Mouse (Mus musculus) liver, adult 2 months (tissue): Measurements from ENCODE around the gene Ankef1. TPM values are rescaled to one million over a fixed set of nuclear protein-coding genes. Genes with fewer than 3 reads are reported as not detected.
A peak's percentile ranks its signal among the peaks of the same experiment; 100 is the strongest.

Experiments
- DNase-seq: peaks from one replicate; pipeline ENCODE4 v3.0.0-alpha.2; 2011; ENCODE audit warnings: low read depth, low spot score; ENCODE audit errors: extremely low read depth
- H3K27ac ChIP-seq: fragments of 200-500 bp; replicated peaks from 2 replicates; pipeline ENCODE4 v1.5.1; 2012; ENCODE audit warnings: low read depth, mild to moderate bottlenecking, control low read depth, inconsistent platforms, low read length; ENCODE audit not compliant: insufficient read depth
- H3K27me3 ChIP-seq: fragments of 200-500 bp; 2 replicates; pipeline ENCODE4 v1.6.1; 2012; ENCODE audit warnings: mild to moderate bottlenecking, moderate library complexity, low read length, inconsistent platforms; ENCODE audit not compliant: control insufficient read depth, insufficient read depth
- H3K36me3 ChIP-seq: fragments of 200-500 bp; 2 replicates; pipeline ENCODE4 v1.6.1; 2012; ENCODE audit warnings: low read length, inconsistent platforms; ENCODE audit not compliant: control insufficient read depth, insufficient read depth
- H3K4me1 ChIP-seq: fragments of 200-500 bp; 2 replicates; pipeline ENCODE4 v1.6.1; 2011; ENCODE audit warnings: low read length; ENCODE audit not compliant: control insufficient read depth, insufficient read depth
- H3K4me3 ChIP-seq: fragments of 200-500 bp; 2 replicates; pipeline ENCODE4 v1.5.1; 2011; ENCODE audit warnings: low read depth, mild to moderate bottlenecking, control low read depth, low read length, moderate library complexity; ENCODE audit not compliant: insufficient read depth
- H3K79me2 ChIP-seq: fragments of 200-500 bp; 2 replicates; pipeline ENCODE4 v1.6.1; 2012; ENCODE audit warnings: inconsistent platforms, mild to moderate bottlenecking, low read length, moderate library complexity; ENCODE audit not compliant: control insufficient read depth, insufficient read depth
- H3K9ac ChIP-seq: fragments of 200-500 bp; 2 replicates; pipeline ENCODE4 v1.6.1; 2012; ENCODE audit warnings: low read depth, mild to moderate bottlenecking, control low read depth, inconsistent platforms, low read length
- CTCF ChIP-seq: fragments of 200-500 bp; IDR thresholded peaks from 2 replicates; pipeline ENCODE4 v1.5.1; 2011; ENCODE audit warnings: low read depth, low read length, control low read depth
- POLR2A ChIP-seq: fragments of 200-500 bp; IDR thresholded peaks from 2 replicates; pipeline ENCODE4 v1.6.1; 2011; ENCODE audit warnings: low read length, control low read depth; ENCODE audit not compliant: insufficient read depth; ENCODE audit errors: extremely low read depth
- WGBS: fragments of 180-500 bp; shearing (Covaris S2); methylation state at CpG from one replicate; pipeline ENCODE4 v1.1.7; 2018; 5-methylcytosine and 5-hydroxymethylcytosine counted together
- polyA plus RNA-seq: library from polyadenylated mRNA; depleted of rRNA; stranded (reverse); fragments of >200 nt; gene quantifications from 2 replicates; pipeline ENCODE4 v1.2.3, GENCODE M21; 2012
- total RNA-seq: library from RNA; depleted of rRNA; stranded (reverse); fragments of >200 nt; gene quantifications from 2 replicates; pipeline ENCODE4 v1.2.3, GENCODE M21; 2014

Ankef1 gene
- total and polyA plus RNA-seq, 2 experiments: 0.09 TPM; not detected in 1

- H3K4me1 ChIP-seq: no peaks in the 10 kb centered on the region
- H3K9ac ChIP-seq: no peak overlapping the region
- TF ChIP-seq CTCF: no peak
- TF ChIP-seq POLR2A: no peak
- no peaks in the 10 kb centered on the region for H3K79me2 ChIP-seq
- WGBS: 95% methylated on average over 5 of the region's 5 CpGs
- H3K36me3 ChIP-seq: no peaks in the 10 kb centered on the region
- no peak overlapping the region for H3K27ac ChIP-seq
- no peak for DNase-seq
- H3K27me3 ChIP-seq: no peaks in the 10 kb centered on the region
- no peak overlapping the region for H3K4me3 ChIP-seq
Observed at GRCm38 (mm10) chr2:136512802-136513201, 11.1 kb downstream of the Ankef1 start.

- 62% methylated on average over 3 of the region's 3 CpGs for WGBS
Observed at GRCm38 (mm10) chr2:136513806-136514205, 12.1 kb downstream of the Ankef1 start.

GRCm38 (mm10) chr2:136515501-136515900, 13.8 kb downstream of the Ankef1 start:
- no peak for TF ChIP-seq CTCF
- TF ChIP-seq POLR2A: no peak
- DNase-seq: no peak
- H3K79me2 ChIP-seq: no peaks in the 10 kb centered on the region
- no peak overlapping the region for H3K9ac ChIP-seq
- no peaks in the 10 kb centered on the region for H3K4me1 ChIP-seq
- H3K27ac ChIP-seq: no peak overlapping the region
- 80% methylated on average over 2 of the region's 2 CpGs for WGBS
- no peaks in the 10 kb centered on the region for H3K36me3 ChIP-seq
- no peak overlapping the region for H3K4me3 ChIP-seq
- no peaks in the 10 kb centered on the region for H3K27me3 ChIP-seq

More at GRCm38 (mm10) chr2:136513806-136514205, 12.1 kb downstream of the Ankef1 start:
- no peak overlapping the region for H3K4me3 ChIP-seq
- no peak for DNase-seq
- no peaks in the 10 kb centered on the region for H3K4me1 ChIP-seq
- no peaks in the 10 kb centered on the region for H3K79me2 ChIP-seq
- H3K9ac ChIP-seq: no peak overlapping the region
- H3K27ac ChIP-seq: no peak overlapping the region
- no peaks in the 10 kb centered on the region for H3K27me3 ChIP-seq
- no peaks in the 10 kb centered on the region for H3K36me3 ChIP-seq
- TF ChIP-seq CTCF (no peak), POLR2A (no peak)

DNA sequence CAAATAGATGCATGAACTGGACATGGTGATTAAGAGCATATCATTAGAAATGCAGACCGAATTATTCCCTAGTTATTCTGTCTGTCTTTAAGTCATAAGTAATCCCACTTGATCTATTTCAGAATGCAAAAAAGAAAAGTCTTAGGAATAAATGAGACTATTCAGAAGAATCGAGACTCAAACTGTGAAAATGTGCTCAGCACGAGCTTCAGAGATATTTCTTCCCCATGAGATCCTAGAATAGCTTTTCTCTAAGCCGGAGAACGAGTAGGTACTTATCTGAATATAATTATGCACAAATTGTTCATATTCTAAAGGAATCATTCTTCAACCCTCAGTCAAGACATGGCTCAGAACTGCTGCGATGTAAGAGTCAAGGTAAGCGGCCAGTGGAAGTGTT, 27.2 kb downstream of the Ankef1 start:
- Histone ChIP-seq H3K4me1 (peaks cover 3% of the 10 kb centered on the region; the same call in 1 of the 2 replicates), H3K27ac (no peak overlapping the region), H3K36me3 (no peaks in the 10 kb centered on the region), H3K9ac (no peak overlapping the region), H3K4me3 (no peak overlapping the region), H3K79me2 (no peaks in the 10 kb centered on the region), H3K27me3 (no peaks in the 10 kb centered on the region)
- no peak for DNase-seq
- WGBS: 84% methylated on average over 7 of the region's 7 CpGs
- TF ChIP-seq CTCF: no peak
- no peak for TF ChIP-seq POLR2A

- Histone ChIP-seq H3K27ac (no peak overlapping the region), H3K4me1 (peaks cover 3% of the 10 kb centered on the region; the same call in 1 of the 2 replicates), H3K4me3 (peak overlapping the region; percentile 62; the same call in 1 of the 2 replicates), H3K9ac (peak overlapping the region; percentile 26; the same call in 1 of the 2 replicates), H3K36me3 (no peaks in the 10 kb centered on the region), H3K27me3 (no peaks in the 10 kb centered on the region), H3K79me2 (no peaks in the 10 kb centered on the region)
- DNase-seq: peak; percentile 40
- WGBS: under 1% methylated on average over 23 of the region's 23 CpGs
- TF ChIP-seq POLR2A: no peak
- TF ChIP-seq CTCF: no peak
Observed at GRCm38 (mm10) chr2:136532033-136532432, 30.3 kb downstream of the Ankef1 start.

GRCm38 (mm10) chr2:136558020-136558419, 56.3 kb downstream of the Ankef1 start:
- no peaks in the 10 kb centered on the region for H3K36me3 ChIP-seq
- 70% methylated on average over 5 of the region's 5 CpGs for WGBS
- H3K9ac ChIP-seq: no peak overlapping the region
- H3K27me3 ChIP-seq: no peaks in the 10 kb centered on the region
- H3K4me1 ChIP-seq: no peaks in the 10 kb centered on the region
- no peak overlapping the region for H3K27ac ChIP-seq
- no peaks in the 10 kb centered on the region for H3K79me2 ChIP-seq
- peak; percentile 36 for DNase-seq
- no peak overlapping the region for H3K4me3 ChIP-seq
- TF ChIP-seq CTCF: peak; percentile 53; the same call in 1 of the 2 replicates
- no peak for TF ChIP-seq POLR2A
